Mouse (Mus musculus): ENCODE measurements around the gene Aph1c. TPM values are rescaled to one million over a fixed set of nuclear protein-coding genes. Genes with fewer than 3 reads are reported as not detected.
"Not testable (repeated sequence)": the region's sequence is repeated elsewhere in the genome, so short reads cannot be mapped to it uniquely, and the experiment has no call there.

Aph1c gene
- polyA plus RNA-seq, 1 experiment from 2014 or later: 1.0 TPM

- DNase-seq (ENCODE audit: low spot score): no peak
- H3K4me2 ChIP-seq (ENCODE audit: low read depth): no peak overlapping the region
- H3K4me3 ChIP-seq (ENCODE audit: low read depth, low read length): no peak overlapping the region
- WGBS: 41% methylated on average over 6 of the region's 6 CpGs
- H3K4me1 ChIP-seq (ENCODE audit: control insufficient read depth, insufficient read depth, low read length): no peaks in the 10 kb centered on the region
- ATAC-seq (ENCODE audit: insufficient read depth, low FRiP score, low TSS enrichment): no peak
- H3K36me3 ChIP-seq (ENCODE audit: control insufficient read depth, insufficient read depth, low read length): no peaks in the 10 kb centered on the region
- no peak overlapping the region for H3K9ac ChIP-seq (ENCODE audit: low read length)
- no peaks in the 10 kb centered on the region for H3K27me3 ChIP-seq (ENCODE audit: control insufficient read depth, insufficient read depth, low read length)
- no peak overlapping the region for H3K27ac ChIP-seq (ENCODE audit: low read depth, low read length)
- H3K9me3 ChIP-seq (ENCODE audit: control insufficient read depth, low read length): no peaks in the 10 kb centered on the region
Measured at GRCm38 (mm10) chr9:66852592-66852991, 18.1 kb upstream of the Aph1c start.

GRCm38 (mm10) chr9:66850966-66851365, 16.4 kb upstream of the Aph1c start:
- Histone ChIP-seq H3K4me2 (ENCODE audit: low read depth) (no peak overlapping the region), H3K27me3 (ENCODE audit: control insufficient read depth, insufficient read depth, low read length) (no peaks in the 10 kb centered on the region), H3K36me3 (ENCODE audit: control insufficient read depth, insufficient read depth, low read length) (no peaks in the 10 kb centered on the region; the same call in none of the 2 replicates), H3K4me1 (ENCODE audit: control insufficient read depth, insufficient read depth, low read length) (no peaks in the 10 kb centered on the region), H3K9me3 (ENCODE audit: control insufficient read depth, low read length) (no peaks in the 10 kb centered on the region), H3K9ac (ENCODE audit: low read length) (no peak overlapping the region), H3K4me3 (ENCODE audit: low read depth, low read length) (no peak overlapping the region), H3K27ac (ENCODE audit: low read depth, low read length) (no peak overlapping the region)
- DNase-seq (ENCODE audit: low spot score) (peak; percentile 37), ATAC-seq (ENCODE audit: insufficient read depth, low FRiP score, low TSS enrichment) (no peak)
- 89% methylated on average over 5 of the region's 5 CpGs for WGBS

- Histone ChIP-seq H3K27me3 (ENCODE audit: control insufficient read depth, insufficient read depth, low read length) (no peaks in the 10 kb centered on the region), H3K36me3 (ENCODE audit: control insufficient read depth, insufficient read depth, low read length) (no peaks in the 10 kb centered on the region; the same call in none of the 2 replicates), H3K4me3 (ENCODE audit: low read depth, low read length) (no peak overlapping the region), H3K4me2 (ENCODE audit: low read depth) (no peak overlapping the region), H3K4me1 (ENCODE audit: control insufficient read depth, insufficient read depth, low read length) (no peaks in the 10 kb centered on the region), H3K27ac (ENCODE audit: low read depth, low read length) (no peak overlapping the region), H3K9me3 (ENCODE audit: control insufficient read depth, low read length) (no peaks in the 10 kb centered on the region), H3K9ac (ENCODE audit: low read length) (no peak overlapping the region)
- 91% methylated on average over 5 of the region's 5 CpGs for WGBS
- DNase-seq (ENCODE audit: low spot score): no peak
- no peak for ATAC-seq (ENCODE audit: insufficient read depth, low FRiP score, low TSS enrichment)
Measured at GRCm38 (mm10) chr9:66846822-66847221, 12.3 kb upstream of the Aph1c start.

GRCm38 (mm10) chr9:66835097-66835480, 563 bp upstream of the Aph1c start:
- Histone ChIP-seq H3K36me3 (ENCODE audit: control insufficient read depth, insufficient read depth, low read length) (no peaks in the 10 kb centered on the region), H3K4me1 (ENCODE audit: control insufficient read depth, insufficient read depth, low read length) (peaks cover 6% of the 10 kb centered on the region; the same call in 1 of the 2 replicates), H3K4me2 (ENCODE audit: low read depth) (peak overlapping the region; percentile 92), H3K4me3 (ENCODE audit: low read depth, low read length) (peak overlapping the region; percentile 47), H3K27ac (ENCODE audit: low read depth, low read length) (no peak overlapping the region), H3K9ac (ENCODE audit: low read length) (peak overlapping the region; percentile 37), H3K27me3 (ENCODE audit: control insufficient read depth, insufficient read depth, low read length) (peaks cover 7% of the 10 kb centered on the region; the same call in 1 of the 2 replicates), H3K9me3 (ENCODE audit: control insufficient read depth, low read length) (no peaks in the 10 kb centered on the region)
- ATAC-seq (ENCODE audit: insufficient read depth, low FRiP score, low TSS enrichment): peak; percentile 71
- DNase-seq (ENCODE audit: low spot score): no peak
- 0% methylated on average over 24 of the region's 24 CpGs for WGBS

GRCm38 (mm10) chr9:66833851-66834250, 675 bp downstream of the Aph1c start:
- no peaks in the 10 kb centered on the region for H3K36me3 ChIP-seq (ENCODE audit: control insufficient read depth, insufficient read depth, low read length)
- peak overlapping the region; percentile 47 for H3K4me3 ChIP-seq (ENCODE audit: low read depth, low read length)
- 13% methylated on average over 7 of the region's 7 CpGs for WGBS
- H3K9me3 ChIP-seq (ENCODE audit: control insufficient read depth, low read length): no peaks in the 10 kb centered on the region
- H3K4me2 ChIP-seq (ENCODE audit: low read depth): peak overlapping the region; percentile 92
- H3K4me1 ChIP-seq (ENCODE audit: control insufficient read depth, insufficient read depth, low read length): peaks cover 6% of the 10 kb centered on the region; the same call in 1 of the 2 replicates
- H3K27ac ChIP-seq (ENCODE audit: low read depth, low read length): no peak overlapping the region
- DNase-seq (ENCODE audit: low spot score) (no peak), ATAC-seq (ENCODE audit: insufficient read depth, low FRiP score, low TSS enrichment) (no peak)
- no peak overlapping the region for H3K9ac ChIP-seq (ENCODE audit: low read length)
- peaks cover 7% of the 10 kb centered on the region; the same call in 1 of the 2 replicates for H3K27me3 ChIP-seq (ENCODE audit: control insufficient read depth, insufficient read depth, low read length)

GRCm38 (mm10) chr9:66832366-66832908, 2.1 kb downstream of the Aph1c start:
- Histone ChIP-seq H3K27ac (ENCODE audit: low read depth, low read length) (no peak overlapping the region), H3K9me3 (ENCODE audit: control insufficient read depth, low read length) (no peaks in the 10 kb centered on the region), H3K4me1 (ENCODE audit: control insufficient read depth, insufficient read depth, low read length) (peaks cover 6% of the 10 kb centered on the region; the same call in 1 of the 2 replicates), H3K4me2 (ENCODE audit: low read depth) (no peak overlapping the region), H3K9ac (ENCODE audit: low read length) (no peak overlapping the region), H3K36me3 (ENCODE audit: control insufficient read depth, insufficient read depth, low read length) (no peaks in the 10 kb centered on the region), H3K4me3 (ENCODE audit: low read depth, low read length) (no peak overlapping the region), H3K27me3 (ENCODE audit: control insufficient read depth, insufficient read depth, low read length) (peaks cover 7% of the 10 kb centered on the region; the same call in 1 of the 2 replicates)
- WGBS: 80% methylated on average over 4 of the region's 4 CpGs
- DNase-seq (ENCODE audit: low spot score): no peak
- ATAC-seq (ENCODE audit: insufficient read depth, low FRiP score, low TSS enrichment): no peak

GRCm38 (mm10) chr9:66825990-66826389, 8.5 kb downstream of the Aph1c start:
- ATAC-seq (ENCODE audit: insufficient read depth, low FRiP score, low TSS enrichment) (no peak), DNase-seq (ENCODE audit: low spot score) (peak; percentile 29)
- H3K4me1 ChIP-seq (ENCODE audit: control insufficient read depth, insufficient read depth, low read length): no peaks in the 10 kb centered on the region
- no peak overlapping the region for H3K4me3 ChIP-seq (ENCODE audit: low read depth, low read length)
- H3K9me3 ChIP-seq (ENCODE audit: control insufficient read depth, low read length): no peaks in the 10 kb centered on the region
- H3K36me3 ChIP-seq (ENCODE audit: control insufficient read depth, insufficient read depth, low read length): no peaks in the 10 kb centered on the region
- no peak overlapping the region for H3K27ac ChIP-seq (ENCODE audit: low read depth, low read length)
- no peaks in the 10 kb centered on the region for H3K27me3 ChIP-seq (ENCODE audit: control insufficient read depth, insufficient read depth, low read length)
- no peak overlapping the region for H3K9ac ChIP-seq (ENCODE audit: low read length)
- 54% methylated on average over 1 of the region's 1 CpGs for WGBS
- H3K4me2 ChIP-seq (ENCODE audit: low read depth): no peak overlapping the region

GRCm38 (mm10) chr9:66822255-66822654, 12.3 kb downstream of the Aph1c start:
- H3K4me2 ChIP-seq (ENCODE audit: low read depth); H3K4me3 ChIP-seq (ENCODE audit: low read depth, low read length); H3K36me3 ChIP-seq (ENCODE audit: control insufficient read depth, insufficient read depth, low read length); H3K27me3 ChIP-seq (ENCODE audit: control insufficient read depth, insufficient read depth, low read length); H3K9me3 ChIP-seq (ENCODE audit: control insufficient read depth, low read length); H3K9ac ChIP-seq (ENCODE audit: low read length); H3K4me1 ChIP-seq (ENCODE audit: control insufficient read depth, insufficient read depth, low read length); DNase-seq (ENCODE audit: low spot score); H3K27ac ChIP-seq (ENCODE audit: low read depth, low read length); ATAC-seq (ENCODE audit: insufficient read depth, low FRiP score, low TSS enrichment): not testable (repeated sequence)
- WGBS: 100% methylated on average over 1 of the region's 5 CpGs

GRCm38 (mm10) chr9:66820996-66821395, 13.5 kb downstream of the Aph1c start:
- H3K27me3 ChIP-seq (ENCODE audit: control insufficient read depth, insufficient read depth, low read length): no peaks in the 10 kb centered on the region
- no peak overlapping the region for H3K4me2 ChIP-seq (ENCODE audit: low read depth)
- no peak overlapping the region for H3K27ac ChIP-seq (ENCODE audit: low read depth, low read length)
- no peaks in the 10 kb centered on the region for H3K9me3 ChIP-seq (ENCODE audit: control insufficient read depth, low read length)
- no peak overlapping the region for H3K4me3 ChIP-seq (ENCODE audit: low read depth, low read length)
- 82% methylated on average over 5 of the region's 5 CpGs for WGBS
- ATAC-seq (ENCODE audit: insufficient read depth, low FRiP score, low TSS enrichment) (no peak), DNase-seq (ENCODE audit: low spot score) (no peak)
- no peaks in the 10 kb centered on the region for H3K36me3 ChIP-seq (ENCODE audit: control insufficient read depth, insufficient read depth, low read length)
- no peaks in the 10 kb centered on the region for H3K4me1 ChIP-seq (ENCODE audit: control insufficient read depth, insufficient read depth, low read length)
- H3K9ac ChIP-seq (ENCODE audit: low read length): no peak overlapping the region

All from neural tube, embryonic 11.5 days (tissue).